Mouse (Mus musculus) ES-E14 (cell line): ENCODE data around the gene Tshb. TPM values are rescaled to one million over a fixed set of nuclear protein-coding genes. Genes with fewer than 3 reads are reported as not detected.

ENCODE experiments used
- DNase-seq: peaks from one replicate; pipeline ENCODE4 v3.0.0-alpha.2; 2013; ENCODE audit warnings: low read depth, low spot score
- H3K27ac ChIP-seq: 2 replicates; pipeline ENCODE4 v1.5.1; 2012; ENCODE audit warnings: low read depth, mild to moderate bottlenecking, low read length, moderate library complexity, mixed read lengths; ENCODE audit not compliant: poor library complexity, insufficient read depth, severe bottlenecking
- H3K36me3 ChIP-seq: 2 replicates; pipeline ENCODE4 v1.6.1; 2012; ENCODE audit warnings: mild to moderate bottlenecking, low read length, moderate library complexity, mixed read lengths; ENCODE audit not compliant: control insufficient read depth, poor library complexity, insufficient read depth, severe bottlenecking
- H3K4me1 ChIP-seq, 2 experiments: fragments of 150-350 bp in 1 of 2; sonication (generic) in 1 of 2; 2 replicates each; pipeline ENCODE4 v1.6.1; 2012; ENCODE audit warnings: low read length in 2 of 2, mild to moderate bottlenecking in 1 of 2, mixed read lengths in 1 of 2; ENCODE audit not compliant: control insufficient read depth in 2 of 2, insufficient read depth in 2 of 2, poor library complexity in 1 of 2
- H3K4me3 ChIP-seq, 2 experiments: fragments of 150-350 bp in 1 of 2; sonication (generic) in 1 of 2; 2 replicates each; pipeline ENCODE4 v1.5.1; 2012; ENCODE audit warnings: low read length in 2 of 2, low read depth in 1 of 2, mild to moderate bottlenecking in 1 of 2, mixed read lengths in 1 of 2; ENCODE audit not compliant: insufficient read depth in 1 of 2, poor library complexity in 1 of 2, severe bottlenecking in 1 of 2
- H3K9ac ChIP-seq: 2 replicates; pipeline ENCODE4 v1.6.1; 2012; ENCODE audit warnings: low read depth, mild to moderate bottlenecking, low read length, mixed read lengths; ENCODE audit not compliant: poor library complexity, insufficient read depth, severe bottlenecking
- H3K9me3 ChIP-seq: fragments of 150-350 bp; sonication (generic); 2 replicates; pipeline ENCODE4 v1.6.1; 2012; ENCODE audit warnings: low read depth, mild to moderate bottlenecking, low read length; ENCODE audit not compliant: control insufficient read depth, insufficient read depth
- CHD2 ChIP-seq: IDR thresholded peaks from 2 replicates; pipeline ENCODE4 v1.6.1; 2014; ENCODE audit warnings: mild to moderate bottlenecking, low read depth, low read length, inconsistent platforms
- HCFC1 ChIP-seq: IDR thresholded peaks from 2 replicates; pipeline ENCODE4 v1.6.1; 2012; ENCODE audit warnings: low read length, inconsistent platforms, borderline replicate concordance; ENCODE audit not compliant: insufficient read depth
- MAFK ChIP-seq: IDR thresholded peaks from 2 replicates; pipeline ENCODE4 v1.6.1; 2014; ENCODE audit warnings: mild to moderate bottlenecking, low read depth, low read length, inconsistent platforms; ENCODE audit not compliant: insufficient read depth
- ZC3H11A ChIP-seq: IDR thresholded peaks from 2 replicates; pipeline ENCODE4 v1.6.1; 2012; ENCODE audit warnings: low read depth, mild to moderate bottlenecking, inconsistent platforms, low read length, borderline replicate concordance
- ZNF384 ChIP-seq: IDR thresholded peaks from 2 replicates; pipeline ENCODE4 v1.6.1; 2012; ENCODE audit warnings: low read depth, low read length, inconsistent platforms
- in situ Hi-C, 2 experiments: fragments of 600-800 bp; cut with MboI; formaldehyde crosslinking; loops; one replicate each; pipeline ENCODE4 v1.15.1; 2025; ENCODE audit warnings: low sequenced_read_pairs in 2 of 2, inconsistent platforms in 1 of 2; ENCODE audit not compliant: unreplicated experiment in 2 of 2
- total RNA-seq: library from RNA; depleted of rRNA; stranded (reverse); fragments of 300-350 nt; gene quantifications from 2 replicates; pipeline ENCODE4 v1.2.3, GENCODE M21; 2012

The Tshb gene
- total RNA-seq, 1 experiment: not detected

- no peak for TF ChIP-seq ZC3H11A
- TF ChIP-seq CHD2: no peak
- no peak for TF ChIP-seq ZNF384
- no peak for TF ChIP-seq MAFK
- TF ChIP-seq HCFC1: no peak
- Histone ChIP-seq H3K36me3 (no peaks in the 10 kb centered on the region), H3K4me1 (peaks cover 0 to 2% of the 10 kb centered on the region in 2 experiments; a peak in 1 of 4 replicates), H3K4me3 (no peak overlapping the region), H3K27ac (no peak overlapping the region), H3K9ac (no peak overlapping the region), H3K9me3 (no peaks in the 10 kb centered on the region)
- DNase-seq: no peak
- in situ Hi-C loops: no loop called here
Observed at GRCm38 (mm10) chr3:102752457-102752856, 30.1 kb downstream of the Tshb start.

GRCm38 (mm10) chr3:102752053-102752452 is 30.5 kb downstream of the Tshb start:
- in situ Hi-C loops: no loop called here
- no peak overlapping the region for H3K27ac ChIP-seq
- TF ChIP-seq CHD2 (no peak), ZC3H11A (no peak), MAFK (no peak), HCFC1 (no peak), ZNF384 (no peak)
- H3K4me3 ChIP-seq: no peak overlapping the region
- no peaks in the 10 kb centered on the region for H3K9me3 ChIP-seq
- H3K4me1 ChIP-seq: peaks cover 0 to 3% of the 10 kb centered on the region in 2 experiments; a peak in 1 of 4 replicates
- no peak for DNase-seq
- no peak overlapping the region for H3K9ac ChIP-seq
- no peaks in the 10 kb centered on the region for H3K36me3 ChIP-seq

- Histone ChIP-seq H3K27ac (no peak overlapping the region), H3K9ac (no peak overlapping the region), H3K36me3 (no peaks in the 10 kb centered on the region), H3K9me3 (no peaks in the 10 kb centered on the region), H3K4me1 (peaks cover 0 to 5% of the 10 kb centered on the region in 2 experiments; a peak in 1 of 4 replicates), H3K4me3 (no peak overlapping the region)
- no peak for TF ChIP-seq ZC3H11A
- TF ChIP-seq MAFK: no peak
- TF ChIP-seq CHD2: no peak
- no peak for TF ChIP-seq HCFC1
- DNase-seq: no peak
- in situ Hi-C loops: no loop called here
Observed at GRCm38 (mm10) chr3:102751536-102751935, 31.0 kb downstream of the Tshb start.

- H3K9me3 ChIP-seq: no peaks in the 10 kb centered on the region
- TF ChIP-seq CHD2 (no peak), HCFC1 (no peak), MAFK (no peak), ZNF384 (no peak), ZC3H11A (no peak)
- H3K4me3 ChIP-seq: no peak overlapping the region
- H3K36me3 ChIP-seq: no peaks in the 10 kb centered on the region
- H3K9ac ChIP-seq: no peak overlapping the region
- in situ Hi-C loops: no loop called here
- H3K27ac ChIP-seq: no peak overlapping the region
- peaks cover 0 to 5% of the 10 kb centered on the region in 2 experiments; a peak in 1 of 4 replicates for H3K4me1 ChIP-seq
- no peak for DNase-seq
Observed at GRCm38 (mm10) chr3:102751136-102751535, 31.4 kb downstream of the Tshb start.

GRCm38 (mm10) chr3:102748686-102749085 is 33.8 kb downstream of the Tshb start:
- no peak overlapping the region for H3K9ac ChIP-seq
- in situ Hi-C loops: no loop called here

More at GRCm38 (mm10) chr3:102748686-102749085, 33.8 kb downstream of the Tshb start:
- no peak overlapping the region for H3K4me3 ChIP-seq
- H3K9me3 ChIP-seq: no peaks in the 10 kb centered on the region
- peaks cover 0 to 5% of the 10 kb centered on the region in 2 experiments; a peak in 1 of 4 replicates for H3K4me1 ChIP-seq
- H3K27ac ChIP-seq: no peak overlapping the region
- no peaks in the 10 kb centered on the region for H3K36me3 ChIP-seq
- TF ChIP-seq CHD2 (no peak), MAFK (no peak), ZC3H11A (no peak), ZNF384 (no peak), HCFC1 (no peak)
- DNase-seq: no peak
